Mouse (Mus musculus) midbrain, postnatal 0 days (tissue): Measurements from ENCODE around the gene Serhl. TPM values are rescaled to one million over a fixed set of nuclear protein-coding genes. Genes with fewer than 3 reads are reported as not detected.

ENCODE experiments used
- ATAC-seq: fragments of 200-750 bp; cut with Nextera tagmentation; 2 replicates; pipeline ENCODE4 v1.8.0; 2017; ENCODE audit warnings: moderate number of reproducible peaks, mild to moderate bottlenecking, moderate TSS enrichment, moderate library complexity; ENCODE audit not compliant: low FRiP score
- DNase-seq: peaks from one replicate; pipeline ENCODE4 v3.0.0-alpha.2; 2015; ENCODE audit warnings: low spot score
- H3K27ac ChIP-seq: fragments of 300-500 bp; sonication (generic); 2 replicates; pipeline ENCODE4 v1.5.1; 2014; ENCODE audit warnings: low read depth, mild to moderate bottlenecking, low read length, mixed read lengths
- H3K27me3 ChIP-seq: fragments of 300-500 bp; sonication (generic); 2 replicates; pipeline ENCODE4 v1.6.1; 2014; ENCODE audit warnings: low read length, control low read depth, mixed read lengths; ENCODE audit not compliant: insufficient read depth
- H3K36me3 ChIP-seq: fragments of 300-500 bp; sonication (generic); 2 replicates; pipeline ENCODE4 v1.6.1; 2014; ENCODE audit warnings: low read length, control low read depth, mixed read lengths; ENCODE audit not compliant: insufficient read depth
- H3K4me1 ChIP-seq: fragments of 300-500 bp; sonication (generic); 2 replicates; pipeline ENCODE4 v1.6.1; 2014; ENCODE audit warnings: mild to moderate bottlenecking, control low read depth, antibody characterized with exemption, low read length, mixed read lengths; ENCODE audit not compliant: insufficient read depth
- H3K4me2 ChIP-seq: fragments of 300-500 bp; sonication (generic); 2 replicates; pipeline ENCODE4 v1.6.1; 2014; ENCODE audit warnings: low read depth, mild to moderate bottlenecking, low read length, mixed read lengths; ENCODE audit not compliant: poor library complexity, severe bottlenecking
- H3K4me3 ChIP-seq: fragments of 300-500 bp; sonication (generic); 2 replicates; pipeline ENCODE4 v1.5.1; 2014; ENCODE audit warnings: low read depth, mild to moderate bottlenecking, low read length, moderate library complexity
- H3K9ac ChIP-seq: fragments of 300-500 bp; sonication (generic); replicated peaks from 2 replicates; pipeline ENCODE4 v1.6.1; 2014; ENCODE audit warnings: mild to moderate bottlenecking, low read length, moderate library complexity, mixed read lengths; ENCODE audit not compliant: poor library complexity, severe bottlenecking
- H3K9me3 ChIP-seq: fragments of 300-500 bp; sonication (generic); 2 replicates; pipeline ENCODE4 v1.6.1; 2016; ENCODE audit warnings: low read length, control low read depth
- CTCF ChIP-seq: IDR thresholded peaks from 2 replicates; pipeline ENCODE4 v1.5.1; 2016; ENCODE audit warnings: antibody characterized with exemption, mild to moderate bottlenecking
- WGBS: fragments of 180-500 bp; shearing (Covaris S2); extraction: QIAGEN DNeasy Blood & Tissue Kit; methylation state at CpG from one replicate; pipeline ENCODE4 v1.1.7; 2014; 5-methylcytosine and 5-hydroxymethylcytosine counted together
- polyA plus RNA-seq: library from polyadenylated mRNA; unstranded; fragments of >200 nt; fragmentation: Nextera tagmentation; extraction: Ambion mirVana; gene quantifications from 2 replicates; pipeline ENCODE4 v1.2.1, GENCODE M21; 2015
- total RNA-seq: library from RNA; depleted of rRNA; stranded (reverse); fragments of >200 nt; gene quantifications from 2 replicates; pipeline ENCODE4 v1.2.3, GENCODE M21; 2014

The Serhl gene
- total and polyA plus RNA-seq, 2 experiments from 2014 or later = 6.7 to 38.5 TPM

GRCm38 (mm10) chr15:83046730-83047129 is 42.6 kb upstream of the Serhl start:
- H3K4me1 ChIP-seq = 0 out of 2 replicates have a peak, but pooled peaks cover 4% of the 10 kb centered on the region
- H3K36me3 ChIP-seq = no peaks in the 10 kb centered on the region
- no peak for TF ChIP-seq CTCF
- H3K27ac ChIP-seq = no peak overlapping the region
- 81% methylated on average over 7 of the region's 7 CpGs for WGBS
- DNase-seq (no peak), ATAC-seq (no peak)
- H3K4me3 ChIP-seq = no peak overlapping the region
- no peaks in the 10 kb centered on the region for H3K9me3 ChIP-seq
- H3K27me3 ChIP-seq = no peaks in the 10 kb centered on the region
- no peak overlapping the region for H3K4me2 ChIP-seq
- H3K9ac ChIP-seq = no peak overlapping the region

GRCm38 (mm10) chr15:83052341-83053104 is 36.8 kb upstream of the Serhl start:
- ATAC-seq (no peak), DNase-seq (no peak)
- no peaks in the 10 kb centered on the region for H3K36me3 ChIP-seq
- WGBS = 56% methylated on average over 6 of the region's 6 CpGs
- H3K4me1 ChIP-seq = peaks cover 6% of the 10 kb centered on the region
- no peak overlapping the region for H3K4me3 ChIP-seq
- no peaks in the 10 kb centered on the region for H3K9me3 ChIP-seq
- H3K27me3 ChIP-seq = no peaks in the 10 kb centered on the region
- no peak for TF ChIP-seq CTCF
- no peak overlapping the region for H3K9ac ChIP-seq
- no peak overlapping the region for H3K4me2 ChIP-seq
- H3K27ac ChIP-seq = no peak overlapping the region

GRCm38 (mm10) chr15:83053261-83053660 is 36.0 kb upstream of the Serhl start:
- H3K36me3 ChIP-seq = no peaks in the 10 kb centered on the region
- H3K27me3 ChIP-seq = no peaks in the 10 kb centered on the region
- DNase-seq = no peak
- no peak overlapping the region for H3K4me3 ChIP-seq
- no peak overlapping the region for H3K9ac ChIP-seq
- WGBS = 35% methylated on average over 11 of the region's 11 CpGs
- peaks cover 6% of the 10 kb centered on the region for H3K4me1 ChIP-seq
- H3K27ac ChIP-seq = no peak overlapping the region
- no peak for TF ChIP-seq CTCF
- H3K9me3 ChIP-seq = no peaks in the 10 kb centered on the region
- no peak for ATAC-seq
- H3K4me2 ChIP-seq = no peak overlapping the region

DNA sequence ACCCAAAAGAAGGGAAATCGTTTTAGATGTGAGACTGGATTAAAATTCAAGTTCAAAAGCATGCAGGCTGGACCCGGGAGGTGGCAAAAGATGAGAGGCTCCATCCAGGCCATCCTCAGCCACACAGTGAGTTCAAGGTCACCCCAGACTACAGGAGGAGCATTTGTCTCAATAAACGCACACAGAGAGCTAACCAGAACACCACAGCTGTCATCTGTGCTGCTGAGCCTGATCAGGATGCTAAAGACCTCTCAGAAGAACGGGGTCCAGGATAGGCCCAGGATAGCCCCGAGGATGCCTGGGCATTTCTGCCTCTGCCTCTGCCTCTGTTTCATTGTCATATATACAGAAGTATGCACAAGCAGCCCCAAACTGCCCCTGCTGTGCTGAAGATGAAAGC is 33.7 kb upstream of the Serhl start:
- peak overlapping the region; percentile 88; the same call in 1 of the 2 replicates for H3K27ac ChIP-seq
- H3K9ac ChIP-seq = no peak overlapping the region; the same call in 1 of the 2 replicates
- no peak overlapping the region for H3K4me2 ChIP-seq
- no peak overlapping the region for H3K4me3 ChIP-seq
- no peaks in the 10 kb centered on the region for H3K27me3 ChIP-seq
- peaks cover 10% of the 10 kb centered on the region for H3K4me1 ChIP-seq
- H3K36me3 ChIP-seq = no peaks in the 10 kb centered on the region
- ATAC-seq (no peak), DNase-seq (no peak)
- no peak for TF ChIP-seq CTCF
- WGBS = 34% methylated on average over 5 of the region's 5 CpGs
- H3K9me3 ChIP-seq = no peaks in the 10 kb centered on the region

- peak; percentile 76 for ATAC-seq
- Histone ChIP-seq H3K9me3 (no peaks in the 10 kb centered on the region), H3K4me2 (peak overlapping the region; percentile 72), H3K27ac (peak overlapping the region; percentile 88), H3K27me3 (no peaks in the 10 kb centered on the region), H3K4me1 (peaks cover 10% of the 10 kb centered on the region), H3K4me3 (peak overlapping the region; percentile 33), H3K36me3 (no peaks in the 10 kb centered on the region), H3K9ac (peak overlapping the region; percentile 50)
- TF ChIP-seq CTCF = no peak
- under 1% methylated on average over 29 of the region's 29 CpGs for WGBS
- peak; percentile 72 for DNase-seq
These were observed 32.8 kb upstream of the Serhl start for GRCm38 (mm10) chr15:83056378-83057083.

DNA sequence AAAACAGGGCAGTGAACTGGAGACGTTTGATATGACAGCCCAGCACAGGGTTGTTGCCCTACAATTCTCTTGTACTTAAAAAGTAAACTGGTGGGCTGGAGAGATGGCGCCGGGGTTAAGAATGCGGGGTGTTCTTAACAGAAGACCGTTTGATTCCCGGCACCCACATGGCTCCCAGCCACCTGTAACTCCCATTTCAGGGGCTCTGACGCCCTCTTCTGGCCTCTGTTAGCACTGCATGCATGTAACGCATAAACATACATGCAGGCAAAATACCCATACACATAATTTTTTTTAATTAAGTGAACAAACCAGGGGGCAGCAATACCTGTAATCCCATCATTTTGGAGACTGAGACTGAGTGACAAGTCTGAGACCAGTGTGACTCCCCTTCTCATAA is 31.8 kb upstream of the Serhl start:
- Histone ChIP-seq H3K27ac (peak overlapping the region; percentile 88), H3K4me1 (peaks cover 10% of the 10 kb centered on the region), H3K4me3 (no peak overlapping the region), H3K9ac (no peak overlapping the region), H3K36me3 (no peaks in the 10 kb centered on the region), H3K27me3 (no peaks in the 10 kb centered on the region), H3K9me3 (no peaks in the 10 kb centered on the region), H3K4me2 (no peak overlapping the region)
- ATAC-seq (no peak), DNase-seq (no peak)
- 77% methylated on average over 8 of the region's 8 CpGs for WGBS
- peak; percentile 64 for TF ChIP-seq CTCF
